Mouse (Mus musculus) myocyte (in vitro differentiated cells): Measurements from ENCODE around the gene Elf5.

ENCODE experiments used
- MAX ChIP-seq: IDR thresholded peaks from one replicate; pipeline ENCODE4 v1.6.1; 2011; ENCODE audit warnings: low read depth, mild to moderate bottlenecking, control low read depth
- POLR2A ChIP-seq: IDR thresholded peaks from one replicate; pipeline ENCODE4 v1.6.1; 2011; ENCODE audit warnings: low read depth, mild to moderate bottlenecking, control low read depth, moderate library complexity; ENCODE audit not compliant: insufficient read length
- POLR2AphosphoS2 ChIP-seq: IDR thresholded peaks from one replicate; pipeline ENCODE4 v1.6.1; 2011; ENCODE audit warnings: low read depth, control low read depth; ENCODE audit not compliant: insufficient read length
- REST ChIP-seq: IDR thresholded peaks from one replicate; pipeline ENCODE4 v1.6.1; 2011; ENCODE audit warnings: mild to moderate bottlenecking, control low read depth, moderate library complexity; ENCODE audit not compliant: insufficient read depth, insufficient read length
- TCF12 ChIP-seq: IDR thresholded peaks from one replicate; pipeline ENCODE4 v1.6.1; 2011; ENCODE audit warnings: mild to moderate bottlenecking, control low read depth; ENCODE audit not compliant: poor library complexity, insufficient read depth, severe bottlenecking
- TCF3 ChIP-seq: IDR thresholded peaks from one replicate; pipeline ENCODE4 v1.6.1; 2011; ENCODE audit warnings: low read depth, control low read depth; ENCODE audit not compliant: insufficient read length
- USF1 ChIP-seq: IDR thresholded peaks from one replicate; pipeline ENCODE4 v1.6.1; 2011; ENCODE audit warnings: low read depth, mild to moderate bottlenecking, control low read depth, moderate library complexity

DNA sequence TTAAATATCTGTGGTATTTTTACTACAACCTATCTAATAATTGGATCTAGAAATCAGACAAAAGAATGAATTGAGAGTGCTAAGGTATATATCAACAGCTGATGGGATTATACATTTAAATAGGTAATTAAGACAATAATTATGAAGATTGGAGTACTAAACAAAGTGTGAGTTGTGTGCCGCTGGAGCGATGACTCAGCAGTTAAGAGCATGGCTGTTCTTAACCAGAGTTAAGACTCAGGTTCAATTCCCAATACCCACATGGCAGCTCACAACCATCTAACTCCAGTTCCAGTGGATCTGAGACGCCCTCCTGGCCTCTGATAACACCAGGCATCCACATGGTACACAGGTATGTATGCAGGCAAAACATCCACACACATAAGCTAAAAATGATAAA lies 61.9 kb downstream of the Elf5 start:
- TF ChIP-seq POLR2A (no peak), TCF3 (no peak), POLR2AphosphoS2 (no peak), MAX (no peak), TCF12 (no peak), REST (no peak), USF1 (no peak)
